Mouse (Mus musculus) liver, adult 2 months (tissue): ENCODE measurements at regions not wholly inside any gene's neighbourhood (a gene's known extent, or its start where the extent isn't known, plus 50 kb on each side); places are given as distances from the start of the nearest gene placed in this dataset.

Experiments used
- DNase-seq: peaks from one replicate; pipeline ENCODE4 v3.0.0-alpha.2; 2011; ENCODE audit warnings: low read depth, low spot score; ENCODE audit errors: extremely low read depth
- H3K27ac ChIP-seq: fragments of 200-500 bp; replicated peaks from 2 replicates; pipeline ENCODE4 v1.5.1; 2012; ENCODE audit warnings: low read depth, mild to moderate bottlenecking, control low read depth, inconsistent platforms, low read length; ENCODE audit not compliant: insufficient read depth
- H3K27me3 ChIP-seq: fragments of 200-500 bp; 2 replicates; pipeline ENCODE4 v1.6.1; 2012; ENCODE audit warnings: mild to moderate bottlenecking, moderate library complexity, low read length, inconsistent platforms; ENCODE audit not compliant: control insufficient read depth, insufficient read depth
- H3K36me3 ChIP-seq: fragments of 200-500 bp; 2 replicates; pipeline ENCODE4 v1.6.1; 2012; ENCODE audit warnings: low read length, inconsistent platforms; ENCODE audit not compliant: control insufficient read depth, insufficient read depth
- H3K4me1 ChIP-seq: fragments of 200-500 bp; 2 replicates; pipeline ENCODE4 v1.6.1; 2011; ENCODE audit warnings: low read length; ENCODE audit not compliant: control insufficient read depth, insufficient read depth
- H3K4me3 ChIP-seq: fragments of 200-500 bp; 2 replicates; pipeline ENCODE4 v1.5.1; 2011; ENCODE audit warnings: low read depth, mild to moderate bottlenecking, control low read depth, low read length, moderate library complexity; ENCODE audit not compliant: insufficient read depth
- H3K79me2 ChIP-seq: fragments of 200-500 bp; 2 replicates; pipeline ENCODE4 v1.6.1; 2012; ENCODE audit warnings: inconsistent platforms, mild to moderate bottlenecking, low read length, moderate library complexity; ENCODE audit not compliant: control insufficient read depth, insufficient read depth
- H3K9ac ChIP-seq: fragments of 200-500 bp; 2 replicates; pipeline ENCODE4 v1.6.1; 2012; ENCODE audit warnings: low read depth, mild to moderate bottlenecking, control low read depth, inconsistent platforms, low read length
- CTCF ChIP-seq: fragments of 200-500 bp; IDR thresholded peaks from 2 replicates; pipeline ENCODE4 v1.5.1; 2011; ENCODE audit warnings: low read depth, low read length, control low read depth
- POLR2A ChIP-seq: fragments of 200-500 bp; IDR thresholded peaks from 2 replicates; pipeline ENCODE4 v1.6.1; 2011; ENCODE audit warnings: low read length, control low read depth; ENCODE audit not compliant: insufficient read depth; ENCODE audit errors: extremely low read depth
- WGBS: fragments of 180-500 bp; shearing (Covaris S2); methylation state at CpG from one replicate; pipeline ENCODE4 v1.1.7; 2018; 5-methylcytosine and 5-hydroxymethylcytosine counted together

DNA sequence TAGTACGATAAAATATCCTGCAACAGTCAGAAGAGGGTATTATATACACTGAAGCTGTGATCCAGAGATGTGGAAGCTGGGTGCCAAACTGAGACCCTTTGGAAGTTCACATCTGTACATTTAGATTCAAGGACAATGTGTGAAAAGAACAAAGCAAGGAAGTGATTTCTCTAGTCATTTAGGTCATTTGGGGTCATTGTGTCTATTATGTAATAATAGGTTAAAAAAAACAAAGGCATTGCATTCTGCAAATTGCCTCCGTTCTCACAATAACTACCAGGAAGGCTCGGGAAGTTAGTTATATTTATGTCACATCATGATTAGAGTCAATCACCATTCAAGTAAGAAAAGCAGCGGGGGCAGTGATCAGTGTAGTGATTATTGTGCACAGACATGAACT is 563.3 kb downstream of the Trim52 start:
- no peaks in the 10 kb centered on the region for H3K27me3 ChIP-seq
- no peak overlapping the region for H3K9ac ChIP-seq
- DNase-seq = peak; percentile 12
- H3K4me1 ChIP-seq = no peaks in the 10 kb centered on the region
- H3K36me3 ChIP-seq = no peaks in the 10 kb centered on the region
- H3K27ac ChIP-seq = no peak overlapping the region
- H3K79me2 ChIP-seq = no peaks in the 10 kb centered on the region
- H3K4me3 ChIP-seq = no peak overlapping the region
- whole genome bisulfite sequencing = 62% methylated on average over 4 of the region's 4 CpGs
- TF ChIP-seq CTCF (no peak), POLR2A (no peak)

DNA sequence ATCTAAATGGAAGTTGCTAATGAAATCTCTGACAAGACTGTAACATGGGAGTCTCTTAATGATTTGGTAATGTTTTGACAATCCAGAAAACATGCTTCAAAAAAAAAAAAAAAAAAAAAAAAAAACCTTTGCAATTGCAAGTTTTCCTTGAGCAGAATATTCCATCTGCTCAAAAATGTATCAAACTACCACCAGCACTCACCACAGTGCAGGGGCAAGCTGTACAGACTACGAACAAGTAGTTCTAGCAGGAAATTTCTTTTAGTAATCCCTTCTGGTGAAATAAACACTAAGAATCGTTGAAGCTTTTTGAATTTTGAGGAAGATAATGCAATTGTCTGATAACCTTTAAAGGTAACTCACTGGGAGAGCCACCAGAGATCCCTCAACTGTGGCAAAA is 572.0 kb downstream of the Trim52 start:
- DNase-seq = no peak
- H3K36me3 ChIP-seq = no peaks in the 10 kb centered on the region
- no peak for TF ChIP-seq CTCF
- no peak for TF ChIP-seq POLR2A
- H3K4me1 ChIP-seq = no peaks in the 10 kb centered on the region
- H3K9ac ChIP-seq = no peak overlapping the region
- no peaks in the 10 kb centered on the region for H3K27me3 ChIP-seq
- 69% methylated on average over 2 of the region's 2 CpGs for WGBS
- no peak overlapping the region for H3K27ac ChIP-seq
- H3K4me3 ChIP-seq = no peak overlapping the region
- no peaks in the 10 kb centered on the region for H3K79me2 ChIP-seq

DNA sequence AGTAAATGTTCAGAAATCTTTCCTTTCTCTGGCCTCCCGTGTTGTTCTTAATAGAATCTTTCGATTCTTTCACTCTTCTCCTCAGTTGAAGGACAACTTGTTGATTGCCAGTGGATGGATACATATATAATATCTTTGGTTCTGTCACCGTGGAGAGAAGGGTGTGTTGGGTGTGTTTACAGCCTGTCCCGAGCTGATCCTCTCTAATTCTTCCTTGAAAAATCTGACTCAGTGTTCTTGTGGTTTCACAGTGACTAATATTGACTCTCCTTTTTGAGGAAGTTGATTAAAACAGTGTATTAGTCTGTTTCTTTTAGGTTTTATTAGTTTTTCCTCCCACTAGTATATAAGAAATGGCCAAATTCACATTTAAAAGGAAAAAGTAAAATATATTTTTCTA is 575.2 kb downstream of the Trim52 start:
- no peaks in the 10 kb centered on the region for H3K79me2 ChIP-seq
- H3K4me3 ChIP-seq = no peak overlapping the region
- no peaks in the 10 kb centered on the region for H3K27me3 ChIP-seq
- no peak overlapping the region for H3K27ac ChIP-seq
- WGBS = 55% methylated on average over 4 of the region's 4 CpGs
- no peak overlapping the region for H3K9ac ChIP-seq
- TF ChIP-seq CTCF (no peak), POLR2A (no peak)
- peak; percentile 27 for DNase-seq
- H3K4me1 ChIP-seq = no peaks in the 10 kb centered on the region
- H3K36me3 ChIP-seq = no peaks in the 10 kb centered on the region

DNA sequence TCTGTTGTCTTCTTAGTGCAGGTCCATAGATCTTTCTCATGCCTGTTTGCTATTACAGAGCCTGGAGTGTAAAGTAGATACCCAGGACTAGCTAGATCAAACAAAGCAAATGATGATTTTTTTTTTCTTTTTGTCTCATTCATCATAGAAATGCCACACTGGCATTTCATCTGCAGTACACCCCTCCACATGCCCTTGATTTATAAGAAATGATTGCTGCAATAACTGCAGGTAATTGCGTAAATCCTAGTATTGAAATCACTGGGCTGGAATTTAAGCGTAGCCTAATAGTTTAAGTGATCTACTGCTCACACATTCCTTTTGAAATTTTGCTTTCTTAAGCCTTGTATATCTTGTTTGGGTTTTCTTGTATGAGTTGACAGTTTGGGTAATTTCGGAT is 581.4 kb downstream of the Trim52 start:
- Histone ChIP-seq H3K9ac (no peak overlapping the region), H3K4me3 (no peak overlapping the region), H3K27ac (no peak overlapping the region), H3K79me2 (no peaks in the 10 kb centered on the region), H3K36me3 (no peaks in the 10 kb centered on the region), H3K27me3 (no peaks in the 10 kb centered on the region), H3K4me1 (no peaks in the 10 kb centered on the region)
- WGBS = 67% methylated on average over 3 of the region's 3 CpGs
- no peak for TF ChIP-seq CTCF
- TF ChIP-seq POLR2A = no peak
- DNase-seq = no peak

DNA sequence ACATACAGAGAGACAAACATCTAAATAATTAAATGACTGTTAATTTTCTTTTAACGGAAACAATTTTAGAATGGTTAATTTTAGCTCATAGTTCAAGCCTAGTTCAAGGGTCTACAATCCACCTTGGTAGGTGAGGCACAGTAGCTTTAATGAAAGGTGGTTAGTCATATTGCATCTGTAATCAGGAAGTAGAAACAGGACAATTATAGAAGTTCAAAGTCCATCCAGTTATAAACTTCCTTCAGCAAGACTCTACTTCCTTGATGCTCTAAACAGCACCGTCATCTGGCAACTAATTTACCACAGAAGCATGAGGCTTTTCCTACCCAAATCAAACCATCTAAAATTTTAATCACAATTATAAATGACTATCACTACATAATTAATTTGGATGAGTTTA is 608.0 kb downstream of the Trim52 start:
- Histone ChIP-seq H3K4me1 (no peaks in the 10 kb centered on the region), H3K4me3 (no peak overlapping the region), H3K79me2 (no peaks in the 10 kb centered on the region), H3K9ac (no peak overlapping the region), H3K27me3 (no peaks in the 10 kb centered on the region), H3K27ac (no peak overlapping the region), H3K36me3 (no peaks in the 10 kb centered on the region)
- 81% methylated on average over 2 of the region's 2 CpGs for WGBS
- no peak for TF ChIP-seq CTCF
- no peak for TF ChIP-seq POLR2A
- DNase-seq = no peak

DNA sequence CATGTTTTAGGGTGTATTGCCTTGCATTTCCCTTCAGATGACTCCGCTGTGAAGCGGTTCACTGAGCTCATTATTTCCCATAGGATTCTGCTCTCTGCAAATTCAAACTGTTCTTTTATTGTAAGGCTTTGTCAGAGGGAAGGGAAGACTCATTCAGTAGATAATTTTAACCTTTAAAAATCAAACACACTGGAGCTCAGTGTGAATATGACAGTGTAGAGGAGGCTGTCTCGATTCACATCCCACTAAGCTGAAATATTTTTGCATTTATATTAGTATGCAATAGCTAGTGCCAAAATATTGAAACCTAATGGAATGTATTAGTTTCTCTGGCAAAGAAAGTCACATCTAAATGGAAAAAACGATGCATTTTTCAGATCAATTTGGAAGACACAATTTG is 627.8 kb downstream of the Trim52 start:
- no peak for DNase-seq
- no peaks in the 10 kb centered on the region for H3K36me3 ChIP-seq
- 72% methylated on average over 4 of the region's 4 CpGs for WGBS

More for the DNA sequence above, 627.8 kb downstream of the Trim52 start:
- Histone ChIP-seq H3K9ac (no peak overlapping the region), H3K27me3 (no peaks in the 10 kb centered on the region), H3K27ac (no peak overlapping the region), H3K79me2 (no peaks in the 10 kb centered on the region), H3K4me1 (no peaks in the 10 kb centered on the region), H3K4me3 (no peak overlapping the region)
- no peak for TF ChIP-seq CTCF
- TF ChIP-seq POLR2A = no peak
